Mouse (Mus musculus): Measurements from ENCODE around the gene Vps26a. TPM values are rescaled to one million over a fixed set of nuclear protein-coding genes. Genes with fewer than 3 reads are reported as not detected.
A peak's percentile ranks its signal among the peaks of the same experiment; 100 is the strongest.
"Not testable (repeated sequence)": the region's sequence is repeated elsewhere in the genome, so short reads cannot be mapped to it uniquely, and the experiment has no call there.

The Vps26a gene
- polyA plus RNA-seq, 1 experiment from 2014 or later = 77.7 TPM

DNA sequence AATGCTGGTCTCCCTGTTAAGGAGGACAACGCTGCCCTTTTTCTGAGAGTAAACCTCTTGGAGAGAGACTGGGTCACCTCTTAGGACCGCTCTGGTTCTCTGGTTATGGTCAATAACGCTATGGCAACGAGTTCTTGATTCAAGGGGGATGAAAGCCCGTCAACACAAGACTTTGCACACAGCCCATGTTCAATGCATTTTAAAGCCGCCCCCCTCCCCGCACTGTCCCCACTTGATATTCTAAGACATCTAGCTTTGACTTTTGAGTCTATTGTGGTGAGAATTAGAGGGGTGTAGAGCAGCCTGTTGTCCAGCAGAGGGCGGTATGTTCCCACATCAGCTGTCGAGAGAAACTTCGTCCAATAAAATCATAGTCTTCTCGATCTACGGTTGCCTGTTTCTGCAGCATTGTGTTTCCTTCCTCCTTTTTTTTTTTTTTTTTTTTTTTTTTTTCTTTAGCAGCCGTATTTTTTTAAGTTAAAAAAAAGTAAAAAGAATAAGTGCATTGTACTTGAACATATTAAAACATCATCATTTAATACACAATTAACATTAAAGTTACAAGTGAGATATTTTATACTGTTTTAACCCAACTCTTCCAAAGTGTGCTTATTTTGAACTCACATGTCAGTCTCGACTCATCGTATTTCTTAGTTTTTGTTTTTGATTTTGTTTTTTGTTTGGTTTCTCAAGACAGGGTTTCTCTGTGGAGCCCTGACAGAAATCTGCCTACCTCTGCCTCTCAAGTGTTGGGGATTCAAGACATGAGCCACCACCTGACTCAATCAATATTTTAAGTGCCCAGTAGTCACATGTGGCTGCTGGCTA is 13.7 kb upstream of the Vps26a start:
- 24% methylated on average over 15 of the region's 15 CpGs for WGBS
- no peaks in the 10 kb centered on the region for H3K4me1 ChIP-seq (replicated peaks)
- no peak overlapping the region for H3K9ac ChIP-seq
- H3K36me3 ChIP-seq = no peaks in the 10 kb centered on the region
- H3K4me2 ChIP-seq = no peak overlapping the region
- no peak overlapping the region for H3K27ac ChIP-seq (ENCODE audit: poor library complexity, severe bottlenecking)
- no peak overlapping the region for H3K4me3 ChIP-seq
- ATAC-seq (ENCODE audit: insufficient number of reproducible peaks, low FRiP score) = no peak
- no peaks in the 10 kb centered on the region for H3K27me3 ChIP-seq (replicated peaks)
- H3K9me3 ChIP-seq (replicated peaks) = no peaks in the 10 kb centered on the region

GRCm38 (mm10) chr10:62491681-62492080 is 5.1 kb upstream of the Vps26a start:
- not testable (repeated sequence) for H3K4me1 ChIP-seq (replicated peaks); H3K9ac ChIP-seq; H3K36me3 ChIP-seq; H3K27ac ChIP-seq (ENCODE audit: poor library complexity, severe bottlenecking); H3K27me3 ChIP-seq (replicated peaks); ATAC-seq (ENCODE audit: insufficient number of reproducible peaks, low FRiP score); H3K9me3 ChIP-seq (replicated peaks); H3K4me3 ChIP-seq; H3K4me2 ChIP-seq
- 79% methylated on average over 3 of the region's 3 CpGs for WGBS

- Histone ChIP-seq H3K9me3 (replicated peaks) (no peaks in the 10 kb centered on the region), H3K4me3 (no peak overlapping the region), H3K27me3 (replicated peaks) (no peaks in the 10 kb centered on the region), H3K4me1 (replicated peaks) (peaks cover 5% of the 10 kb centered on the region), H3K27ac (ENCODE audit: poor library complexity, severe bottlenecking) (no peak overlapping the region), H3K36me3 (no peaks in the 10 kb centered on the region), H3K9ac (no peak overlapping the region), H3K4me2 (no peak overlapping the region)
- no peak for ATAC-seq (ENCODE audit: insufficient number of reproducible peaks, low FRiP score)
- WGBS = 21% methylated on average over 1 of the region's 1 CpGs
These were observed 1.7 kb upstream of the Vps26a start for GRCm38 (mm10) chr10:62488266-62488665.

GRCm38 (mm10) chr10:62485878-62486582 is 575 bp downstream of the Vps26a start:
- Histone ChIP-seq H3K4me3 (peak overlapping the region; percentile 89), H3K4me2 (peak overlapping the region; percentile 87), H3K9ac (peak overlapping the region; percentile 93), H3K27me3 (replicated peaks) (no peaks in the 10 kb centered on the region), H3K9me3 (replicated peaks) (no peaks in the 10 kb centered on the region), H3K4me1 (replicated peaks) (peaks cover 5% of the 10 kb centered on the region), H3K36me3 (no peaks in the 10 kb centered on the region), H3K27ac (ENCODE audit: poor library complexity, severe bottlenecking) (peak overlapping the region; percentile 80)
- ATAC-seq (ENCODE audit: insufficient number of reproducible peaks, low FRiP score) = peak; percentile 79
- WGBS = under 1% methylated on average over 39 of the region's 48 CpGs

DNA sequence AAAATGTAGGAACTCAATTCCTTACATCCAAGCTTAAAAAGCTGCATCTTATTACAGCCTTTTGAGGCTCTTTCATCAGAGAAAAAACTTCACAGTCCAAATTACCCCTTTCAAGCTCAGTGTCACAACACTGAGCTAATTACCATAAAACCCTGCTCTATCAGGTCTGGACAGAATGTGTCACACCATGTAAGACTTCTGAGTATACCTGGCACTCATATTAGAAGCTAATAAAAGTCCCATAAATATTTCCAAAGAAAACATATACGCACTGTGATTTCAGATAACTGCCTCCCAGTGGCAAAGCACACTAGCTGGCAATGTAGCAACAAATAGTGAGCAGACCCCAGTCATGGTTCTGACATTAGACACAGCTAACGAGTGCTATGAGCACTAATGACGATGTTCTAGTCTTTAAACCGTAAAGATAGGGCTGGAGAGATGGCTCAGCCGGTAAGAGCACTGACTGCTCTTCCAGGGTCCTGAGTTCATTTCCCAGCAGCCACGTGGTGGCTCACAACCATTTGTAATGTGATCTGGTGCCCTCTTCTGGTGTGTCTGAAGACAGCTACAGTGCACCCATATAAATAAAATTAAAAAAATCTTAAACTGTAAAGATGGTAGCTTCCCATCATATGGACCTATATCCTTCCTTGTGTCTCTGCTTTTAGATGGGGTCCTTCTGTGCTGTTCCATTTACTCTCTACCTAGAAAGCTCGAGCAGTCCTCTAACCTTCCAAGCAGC is 5.3 kb downstream of the Vps26a start:
- H3K4me2 ChIP-seq = no peak overlapping the region
- peaks cover 5% of the 10 kb centered on the region; the same call in 1 of the 2 replicates for H3K36me3 ChIP-seq
- H3K27me3 ChIP-seq (replicated peaks) = no peaks in the 10 kb centered on the region
- H3K4me1 ChIP-seq (replicated peaks) = no peaks in the 10 kb centered on the region
- 74% methylated on average over 7 of the region's 7 CpGs for WGBS
- H3K9me3 ChIP-seq (replicated peaks) = no peaks in the 10 kb centered on the region
- H3K4me3 ChIP-seq = no peak overlapping the region
- H3K27ac ChIP-seq (ENCODE audit: poor library complexity, severe bottlenecking) = no peak overlapping the region
- no peak for ATAC-seq (ENCODE audit: insufficient number of reproducible peaks, low FRiP score)
- H3K9ac ChIP-seq = no peak overlapping the region

DNA sequence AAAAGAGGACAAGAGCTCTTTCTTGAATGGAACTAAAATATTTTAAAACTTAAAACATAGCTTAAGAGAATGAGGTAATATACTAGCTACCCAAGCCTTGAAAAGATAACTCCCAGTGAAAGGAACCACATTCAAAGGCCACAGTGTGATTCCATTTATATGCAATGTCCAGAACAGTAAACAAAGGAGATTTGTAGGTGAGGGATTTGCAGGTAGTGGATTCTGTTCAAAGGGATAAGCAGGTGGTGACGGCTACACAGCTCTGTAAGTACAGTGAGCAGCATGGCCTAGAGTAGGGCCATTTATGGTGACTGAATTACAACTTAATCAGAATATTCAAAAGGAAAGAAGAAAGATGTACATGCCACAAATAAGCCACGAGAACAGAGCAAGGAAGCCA is 9.6 kb downstream of the Vps26a start:
- ATAC-seq (ENCODE audit: insufficient number of reproducible peaks, low FRiP score) = no peak
- WGBS = 76% methylated on average over 2 of the region's 2 CpGs
- no peak overlapping the region for H3K27ac ChIP-seq (ENCODE audit: poor library complexity, severe bottlenecking)
- no peak overlapping the region for H3K4me3 ChIP-seq
- H3K4me2 ChIP-seq = no peak overlapping the region
- H3K36me3 ChIP-seq = peaks cover 10% of the 10 kb centered on the region; the same call in 1 of the 2 replicates
- no peaks in the 10 kb centered on the region for H3K4me1 ChIP-seq (replicated peaks)
- no peaks in the 10 kb centered on the region for H3K27me3 ChIP-seq (replicated peaks)
- H3K9ac ChIP-seq = no peak overlapping the region
- H3K9me3 ChIP-seq (replicated peaks) = no peaks in the 10 kb centered on the region

DNA sequence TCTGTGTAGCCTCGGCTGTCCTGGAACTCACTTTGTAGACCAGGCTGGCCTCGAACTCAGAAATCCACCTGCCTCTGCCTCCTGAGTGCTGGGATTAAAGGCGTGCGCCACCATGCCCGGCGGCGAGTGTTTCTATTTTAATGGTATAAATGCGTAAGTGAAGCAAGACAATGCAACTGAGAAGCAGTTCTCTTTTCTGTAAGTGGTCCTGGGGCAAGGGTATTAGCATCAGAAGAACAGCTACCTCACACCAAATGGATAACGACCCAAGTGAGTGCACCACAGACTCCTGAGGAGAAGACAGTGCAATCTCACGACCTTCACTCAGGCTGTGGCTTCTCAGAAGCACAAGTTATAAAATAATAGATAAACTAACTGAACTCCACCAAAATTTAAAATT is 11.7 kb downstream of the Vps26a start:
- H3K27me3 ChIP-seq (replicated peaks) = no peaks in the 10 kb centered on the region
- WGBS = 88% methylated on average over 10 of the region's 10 CpGs
- H3K4me2 ChIP-seq = no peak overlapping the region
- H3K4me3 ChIP-seq = no peak overlapping the region
- peaks cover 10% of the 10 kb centered on the region; the same call in 1 of the 2 replicates for H3K36me3 ChIP-seq
- no peak for ATAC-seq (ENCODE audit: insufficient number of reproducible peaks, low FRiP score)
- no peaks in the 10 kb centered on the region for H3K9me3 ChIP-seq (replicated peaks)
- H3K4me1 ChIP-seq (replicated peaks) = peaks cover 3% of the 10 kb centered on the region; the same call in 1 of the 2 replicates
- no peak overlapping the region for H3K27ac ChIP-seq (ENCODE audit: poor library complexity, severe bottlenecking)
- H3K9ac ChIP-seq = no peak overlapping the region

- H3K9me3 ChIP-seq (replicated peaks) = no peaks in the 10 kb centered on the region
- H3K4me1 ChIP-seq (replicated peaks) = peaks cover 3% of the 10 kb centered on the region; the same call in 1 of the 2 replicates
- no peak overlapping the region for H3K9ac ChIP-seq
- H3K4me3 ChIP-seq = no peak overlapping the region
- H3K4me2 ChIP-seq = no peak overlapping the region
- H3K27me3 ChIP-seq (replicated peaks) = no peaks in the 10 kb centered on the region
- H3K36me3 ChIP-seq = 0 out of 2 replicates have a peak, but pooled peaks cover 10% of the 10 kb centered on the region
- 36% methylated on average over 5 of the region's 5 CpGs for WGBS
- peak overlapping the region; percentile 27; the same call in 1 of the 2 replicates for H3K27ac ChIP-seq (ENCODE audit: poor library complexity, severe bottlenecking)
- ATAC-seq (ENCODE audit: insufficient number of reproducible peaks, low FRiP score) = no peak
These were observed 15.5 kb downstream of the Vps26a start for GRCm38 (mm10) chr10:62471105-62471504.

- H3K9ac ChIP-seq = no peak overlapping the region
These were observed 16.9 kb downstream of the Vps26a start for GRCm38 (mm10) chr10:62469736-62470135.

GRCm38 (mm10) chr10:62461321-62461720 is 25.3 kb downstream of the Vps26a start:
- ATAC-seq (ENCODE audit: insufficient number of reproducible peaks, low FRiP score) = no peak
- peaks cover 60% of the 10 kb centered on the region for H3K36me3 ChIP-seq
- no peak overlapping the region for H3K9ac ChIP-seq
- H3K9me3 ChIP-seq (replicated peaks) = no peaks in the 10 kb centered on the region
- H3K4me1 ChIP-seq (replicated peaks) = no peaks in the 10 kb centered on the region
- H3K4me3 ChIP-seq = no peak overlapping the region
- no peak overlapping the region for H3K27ac ChIP-seq (ENCODE audit: poor library complexity, severe bottlenecking)
- H3K27me3 ChIP-seq (replicated peaks) = no peaks in the 10 kb centered on the region
- H3K4me2 ChIP-seq = no peak overlapping the region

More at GRCm38 (mm10) chr10:62469736-62470135, 16.9 kb downstream of the Vps26a start:
- 0 out of 2 replicates have a peak, but pooled peaks cover 6% of the 10 kb centered on the region for H3K36me3 ChIP-seq
- peaks cover 3% of the 10 kb centered on the region; the same call in 1 of the 2 replicates for H3K4me1 ChIP-seq (replicated peaks)
- WGBS = 85% methylated on average over 4 of the region's 4 CpGs
- H3K9me3 ChIP-seq (replicated peaks) = no peaks in the 10 kb centered on the region
- H3K4me2 ChIP-seq = no peak overlapping the region
- H3K4me3 ChIP-seq = no peak overlapping the region
- H3K27me3 ChIP-seq (replicated peaks) = no peaks in the 10 kb centered on the region
- no peak overlapping the region for H3K27ac ChIP-seq (ENCODE audit: poor library complexity, severe bottlenecking)
- no peak for ATAC-seq (ENCODE audit: insufficient number of reproducible peaks, low FRiP score)

- not testable (repeated sequence) for H3K9ac ChIP-seq; H3K9me3 ChIP-seq (replicated peaks); H3K4me2 ChIP-seq; H3K27ac ChIP-seq (ENCODE audit: poor library complexity, severe bottlenecking); ATAC-seq (ENCODE audit: insufficient number of reproducible peaks, low FRiP score); H3K4me3 ChIP-seq; H3K27me3 ChIP-seq (replicated peaks)
- Histone ChIP-seq H3K36me3 (peaks cover 19% of the 10 kb centered on the region), H3K4me1 (replicated peaks) (peaks cover 12% of the 10 kb centered on the region)
- 58% methylated on average over 11 of the region's 11 CpGs for WGBS
These were observed 34.6 kb downstream of the Vps26a start for GRCm38 (mm10) chr10:62452001-62452400.
